Mouse (Mus musculus): ENCODE measurements at regions not wholly inside any gene's neighbourhood (a gene's known extent, or its start where the extent isn't known, plus 50 kb on each side); places are given as distances from the start of the nearest gene placed in this dataset.

DNA sequence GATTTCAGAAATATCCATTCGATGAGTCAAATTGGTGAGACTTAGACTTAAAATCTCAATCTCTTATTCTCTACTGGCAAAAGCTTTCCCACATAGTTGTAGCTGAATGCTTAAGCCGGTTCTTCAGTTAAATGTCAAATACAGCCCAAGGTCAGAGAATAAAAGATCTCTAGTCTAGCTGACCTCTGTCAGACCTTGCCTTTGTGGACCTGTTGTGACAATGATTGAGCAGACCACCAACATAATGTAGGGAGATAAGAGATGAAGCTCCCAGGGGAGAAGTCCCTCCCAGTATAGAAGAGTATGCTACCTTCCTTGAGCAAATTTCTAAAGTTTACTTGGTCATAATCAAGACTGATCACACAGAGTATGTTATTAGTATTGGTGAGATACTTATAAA lies 157.9 kb upstream of the Gap43 start:
- Histone ChIP-seq H3K4me3 (ENCODE audit: low read depth, low read length) (no peak overlapping the region), H3K9ac (replicated peaks; ENCODE audit: low read depth, low read length) (no peak overlapping the region), H3K27me3 (ENCODE audit: control insufficient read depth, insufficient read depth, low read length) (no peaks in the 10 kb centered on the region), H3K4me2 (ENCODE audit: low read depth, low read length) (no peak overlapping the region), H3K36me3 (replicated peaks; ENCODE audit: control insufficient read depth, insufficient read depth, low read length) (no peaks in the 10 kb centered on the region), H3K9me3 (replicated peaks; ENCODE audit: control insufficient read depth, low read length) (no peaks in the 10 kb centered on the region), H3K27ac (ENCODE audit: low read depth) (no peak overlapping the region), H3K4me1 (ENCODE audit: control insufficient read depth, insufficient read depth) (no peaks in the 10 kb centered on the region)
- TF ChIP-seq EP300 (IDR thresholded peaks at IDR 0.05; ENCODE audit: low read depth) (no peak), CTCF (IDR thresholded peaks at IDR 0.05; ENCODE audit: low read depth) (no peak)
- WGBS: 72% methylated on average over 2 of the region's 2 CpGs
- ATAC-seq (ENCODE audit: insufficient read depth, low read depth) (no peak), DNase-seq (ENCODE audit: low spot score) (no peak)

DNA sequence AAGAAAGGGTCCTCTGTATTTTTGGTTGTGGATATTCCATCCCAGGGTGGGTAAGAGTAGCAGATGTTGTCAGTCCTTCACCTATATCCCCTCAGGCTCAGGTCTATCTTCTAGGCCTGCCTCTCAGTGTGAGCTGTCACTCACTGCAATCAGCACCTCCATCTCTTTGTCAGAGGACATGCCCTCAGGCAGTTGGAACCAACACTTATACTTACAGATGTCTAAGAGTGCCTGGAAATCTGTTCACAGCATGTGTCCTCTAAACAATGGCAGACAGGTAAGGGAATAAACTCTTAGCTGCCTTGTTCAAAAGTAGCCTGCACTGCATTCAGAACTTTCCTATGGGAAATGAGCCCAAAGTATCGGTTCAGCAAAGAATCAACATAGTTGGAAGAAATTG lies 153.1 kb upstream of the Gap43 start:
- Histone ChIP-seq H3K4me1 (ENCODE audit: control insufficient read depth, insufficient read depth) (peaks cover 4% of the 10 kb centered on the region; the same call in 1 of the 2 replicates), H3K36me3 (replicated peaks; ENCODE audit: control insufficient read depth, insufficient read depth, low read length) (no peaks in the 10 kb centered on the region), H3K4me3 (ENCODE audit: low read depth, low read length) (no peak overlapping the region), H3K9me3 (replicated peaks; ENCODE audit: control insufficient read depth, low read length) (no peaks in the 10 kb centered on the region), H3K9ac (replicated peaks; ENCODE audit: low read depth, low read length) (no peak overlapping the region), H3K27ac (ENCODE audit: low read depth) (no peak overlapping the region), H3K4me2 (ENCODE audit: low read depth, low read length) (no peak overlapping the region), H3K27me3 (ENCODE audit: control insufficient read depth, insufficient read depth, low read length) (no peaks in the 10 kb centered on the region)
- TF ChIP-seq CTCF (IDR thresholded peaks at IDR 0.05; ENCODE audit: low read depth) (no peak), EP300 (IDR thresholded peaks at IDR 0.05; ENCODE audit: low read depth) (no peak)
- 97% methylated on average over 1 of the region's 1 CpGs for WGBS
- ATAC-seq (ENCODE audit: insufficient read depth, low read depth) (no peak), DNase-seq (ENCODE audit: low spot score) (no peak)

DNA sequence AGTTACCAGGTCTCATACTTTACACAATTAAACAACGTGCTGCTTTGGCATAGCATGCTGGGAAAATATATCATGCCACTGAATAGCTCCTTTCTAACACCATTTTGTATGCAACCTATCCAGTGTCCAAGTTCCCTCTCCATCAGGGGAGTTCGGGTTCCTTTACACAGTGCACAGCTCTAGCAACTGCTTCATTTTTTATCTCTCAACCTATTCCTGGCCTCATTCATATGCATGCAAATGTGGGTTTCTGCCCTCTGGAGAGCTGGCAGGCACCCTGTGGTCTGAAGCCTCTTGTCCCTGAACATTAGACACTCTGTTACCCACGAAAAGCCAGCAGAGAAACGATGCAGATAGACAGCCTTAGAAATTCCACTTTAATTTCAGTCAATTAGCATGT lies 148.3 kb upstream of the Gap43 start:
- no peak for TF ChIP-seq EP300 (IDR thresholded peaks at IDR 0.05; ENCODE audit: low read depth)
- TF ChIP-seq CTCF (IDR thresholded peaks at IDR 0.05; ENCODE audit: low read depth): no peak
- no peaks in the 10 kb centered on the region for H3K27me3 ChIP-seq (ENCODE audit: control insufficient read depth, insufficient read depth, low read length)
- no peak overlapping the region for H3K27ac ChIP-seq (ENCODE audit: low read depth)
- ATAC-seq (ENCODE audit: insufficient read depth, low read depth): no peak
- H3K36me3 ChIP-seq (replicated peaks; ENCODE audit: control insufficient read depth, insufficient read depth, low read length): no peaks in the 10 kb centered on the region
- no peak overlapping the region for H3K4me2 ChIP-seq (ENCODE audit: low read depth, low read length)
- WGBS: 28% methylated on average over 4 of the region's 4 CpGs
- no peak overlapping the region for H3K9ac ChIP-seq (replicated peaks; ENCODE audit: low read depth, low read length)
- H3K4me1 ChIP-seq (ENCODE audit: control insufficient read depth, insufficient read depth): peaks cover 6% of the 10 kb centered on the region; the same call in 1 of the 2 replicates
- H3K4me3 ChIP-seq (ENCODE audit: low read depth, low read length): no peak overlapping the region
- DNase-seq (ENCODE audit: low spot score): no peak
- H3K9me3 ChIP-seq (replicated peaks; ENCODE audit: control insufficient read depth, low read length): no peaks in the 10 kb centered on the region

DNA sequence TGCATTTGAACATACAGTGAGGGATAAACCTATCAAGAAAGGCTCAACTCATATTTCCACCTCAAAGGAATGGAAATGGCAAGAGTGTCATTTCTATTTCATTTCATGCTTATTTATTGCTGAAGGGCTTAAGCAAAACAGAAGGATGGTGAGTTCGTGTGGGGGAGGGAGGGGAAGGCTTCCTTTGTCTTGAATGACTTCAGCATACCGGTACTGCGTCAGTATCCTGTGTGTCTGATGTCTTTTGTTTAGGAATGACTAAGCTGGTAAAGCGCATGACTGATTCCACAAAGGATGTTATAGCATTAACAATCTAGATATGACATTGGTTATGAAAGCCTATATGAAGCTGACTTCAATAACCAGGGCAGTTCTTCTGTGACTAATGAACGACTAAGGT lies 139.5 kb upstream of the Gap43 start:
- Histone ChIP-seq H3K27me3 (ENCODE audit: control insufficient read depth, insufficient read depth, low read length) (no peaks in the 10 kb centered on the region), H3K4me2 (ENCODE audit: low read depth, low read length) (no peak overlapping the region), H3K4me1 (ENCODE audit: control insufficient read depth, insufficient read depth) (no peaks in the 10 kb centered on the region), H3K9me3 (replicated peaks; ENCODE audit: control insufficient read depth, low read length) (no peaks in the 10 kb centered on the region), H3K4me3 (ENCODE audit: low read depth, low read length) (no peak overlapping the region), H3K9ac (replicated peaks; ENCODE audit: low read depth, low read length) (no peak overlapping the region), H3K27ac (ENCODE audit: low read depth) (0 out of 2 replicates have a peak overlapping the region, but pooled peaks have one; percentile 15), H3K36me3 (replicated peaks; ENCODE audit: control insufficient read depth, insufficient read depth, low read length) (no peaks in the 10 kb centered on the region)
- WGBS: 62% methylated on average over 5 of the region's 5 CpGs
- ATAC-seq (ENCODE audit: insufficient read depth, low read depth): no peak; the same call in 1 of the 2 replicates
- TF ChIP-seq EP300 (IDR thresholded peaks at IDR 0.05; ENCODE audit: low read depth) (no peak), CTCF (IDR thresholded peaks at IDR 0.05; ENCODE audit: low read depth) (no peak)
- DNase-seq (ENCODE audit: low spot score): no peak

DNA sequence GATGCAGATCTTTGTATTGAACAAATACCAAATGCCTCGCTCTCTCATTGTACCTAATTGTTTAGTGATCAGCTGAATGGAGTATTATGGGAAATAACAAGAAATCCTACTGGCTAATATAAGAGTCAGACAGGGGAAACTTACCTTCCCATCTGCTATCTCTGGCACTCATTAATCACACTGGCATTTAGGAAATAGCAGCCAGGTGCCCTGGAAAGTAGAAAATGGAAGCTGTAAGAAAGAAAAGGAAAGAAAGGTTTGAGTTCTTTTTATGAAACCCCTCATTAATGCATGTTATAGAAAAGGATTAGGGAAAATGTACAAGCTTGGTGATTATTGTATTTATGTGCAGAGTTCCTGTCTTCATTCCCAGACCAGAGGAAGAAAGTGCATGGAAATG lies 126.5 kb upstream of the Gap43 start:
- TF ChIP-seq EP300 (IDR thresholded peaks at IDR 0.05; ENCODE audit: low read depth) (no peak), CTCF (IDR thresholded peaks at IDR 0.05; ENCODE audit: low read depth) (no peak)
- no peaks in the 10 kb centered on the region for H3K4me1 ChIP-seq (ENCODE audit: control insufficient read depth, insufficient read depth)
- DNase-seq (ENCODE audit: low spot score) (no peak), ATAC-seq (ENCODE audit: insufficient read depth, low read depth) (no peak)
- H3K9me3 ChIP-seq (replicated peaks; ENCODE audit: control insufficient read depth, low read length): no peaks in the 10 kb centered on the region
- no peaks in the 10 kb centered on the region for H3K36me3 ChIP-seq (replicated peaks; ENCODE audit: control insufficient read depth, insufficient read depth, low read length)
- H3K27ac ChIP-seq (ENCODE audit: low read depth): no peak overlapping the region
- no peak overlapping the region for H3K4me2 ChIP-seq (ENCODE audit: low read depth, low read length)
- WGBS: 84% methylated on average over 1 of the region's 1 CpGs
- no peak overlapping the region for H3K4me3 ChIP-seq (ENCODE audit: low read depth, low read length)
- no peak overlapping the region for H3K9ac ChIP-seq (replicated peaks; ENCODE audit: low read depth, low read length)
- no peaks in the 10 kb centered on the region for H3K27me3 ChIP-seq (ENCODE audit: control insufficient read depth, insufficient read depth, low read length)

DNA sequence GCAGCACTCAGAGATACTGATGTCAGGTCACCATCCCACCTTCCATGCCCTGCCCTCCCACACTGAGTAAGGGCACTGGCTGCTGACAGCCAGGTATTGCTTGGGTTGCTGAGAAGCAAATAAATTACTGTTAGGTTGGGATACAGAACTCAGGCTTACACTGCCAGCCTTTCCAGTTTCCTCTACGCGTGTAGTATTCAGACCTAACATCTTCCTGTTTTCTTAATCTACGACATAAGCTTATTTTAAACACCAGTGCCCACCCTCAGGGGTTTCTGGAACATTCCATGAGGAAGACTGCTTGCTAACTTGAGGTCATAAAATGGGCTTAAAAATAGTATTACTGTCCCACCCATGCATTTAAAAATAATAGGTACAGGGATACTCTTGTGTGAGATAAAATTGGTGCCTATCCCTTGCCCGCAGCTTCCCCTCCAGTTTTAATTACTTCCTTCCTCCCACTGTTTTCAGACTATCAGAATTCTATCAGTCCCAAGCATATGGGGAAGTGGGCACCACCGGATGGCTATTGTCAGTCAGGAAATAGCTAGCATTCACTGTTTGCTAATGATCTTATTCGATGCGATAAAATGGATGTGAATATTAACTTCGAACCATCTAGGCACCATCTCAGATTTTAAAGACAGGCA lies 116.0 kb upstream of the Gap43 start:
- Histone ChIP-seq H3K27ac (ENCODE audit: low read depth) (no peak overlapping the region), H3K9ac (replicated peaks; ENCODE audit: low read depth, low read length) (no peak overlapping the region), H3K27me3 (ENCODE audit: control insufficient read depth, insufficient read depth, low read length) (no peaks in the 10 kb centered on the region), H3K4me1 (ENCODE audit: control insufficient read depth, insufficient read depth) (0 out of 2 replicates have a peak, but pooled peaks cover 3% of the 10 kb centered on the region), H3K9me3 (replicated peaks; ENCODE audit: control insufficient read depth, low read length) (no peaks in the 10 kb centered on the region), H3K4me3 (ENCODE audit: low read depth, low read length) (no peak overlapping the region), H3K36me3 (replicated peaks; ENCODE audit: control insufficient read depth, insufficient read depth, low read length) (no peaks in the 10 kb centered on the region), H3K4me2 (ENCODE audit: low read depth, low read length) (no peak overlapping the region)
- ATAC-seq (ENCODE audit: insufficient read depth, low read depth): no peak
- WGBS: 68% methylated on average over 8 of the region's 8 CpGs
- TF ChIP-seq CTCF (IDR thresholded peaks at IDR 0.05; ENCODE audit: low read depth) (no peak), EP300 (IDR thresholded peaks at IDR 0.05; ENCODE audit: low read depth) (no peak)
- DNase-seq (ENCODE audit: low spot score): no peak

All from heart, postnatal 0 days (tissue).